Mouse (Mus musculus) adrenal gland, postnatal 4 days (tissue): ENCODE data around the gene Arl2. TPM values are rescaled to one million over a fixed set of nuclear protein-coding genes. Genes with fewer than 3 reads are reported as not detected.

Experiments
- total RNA-seq, 2 experiments: library from RNA; stranded (reverse); gene quantifications; 2 replicates each; pipeline ENCODE4 v1.2.3; 2021

Gene Arl2
- total RNA-seq, 2 experiments from 2014 or later, result 64.2 to 65.1 TPM

Other genes starting within 250 kb of the Arl2 start
- gene Tigd3, start 247.4 kb downstream of the Arl2 start, total RNA-seq, result 1 to 10 TPM; 3.1 TPM
- gene Dpf2, start 228.5 kb downstream of the Arl2 start, total RNA-seq, result 100 to 1,000 TPM; 158 to 169 TPM
- 10 to 100 TPM; 11.4 TPM for gene Cdc42ep2, start 216.7 kb downstream of the Arl2 start, total RNA-seq
- 10 to 100 TPM; 35.0 to 37.9 TPM for gene Pola2, start 177.3 kb downstream of the Arl2 start, total RNA-seq
- not detected for gene Slc22a20, start 155.4 kb downstream of the Arl2 start, total RNA-seq
- gene Capn1, start 125.7 kb downstream of the Arl2 start, total RNA-seq, result 10 to 100 TPM; 28.5 to 43.9 TPM
- 10 to 100 TPM; 45.8 to 48.1 TPM for gene Syvn1, start 95.0 kb downstream of the Arl2 start, total RNA-seq
- gene Mrpl49, start 83.8 kb downstream of the Arl2 start, total RNA-seq, result 10 to 100 TPM; 55.6 to 63.5 TPM
- gene Fau, start 83.7 kb downstream of the Arl2 start, total RNA-seq, result 1,000 to 10,000 TPM; 1,446 to 1,549 TPM
- gene Znhit2, start 80.4 kb downstream of the Arl2 start, total RNA-seq, result 10 to 100 TPM; 28.0 to 31.0 TPM
- 10 to 100 TPM; 17.0 to 25.1 TPM for gene Tm7sf2, start 73.2 kb downstream of the Arl2 start, total RNA-seq
- 10 to 100 TPM; 80.2 to 83.4 TPM for gene Vps51, start 64.3 kb downstream of the Arl2 start, total RNA-seq
- not detected for gene Tmem262, start 61.5 kb downstream of the Arl2 start, total RNA-seq
- gene Gm28374, start 59.3 kb downstream of the Arl2 start, total RNA-seq, result under 1 TPM in 1 of 2 experiments, not detected in 1; 0.95 TPM
- gene Zfpl1, start 56.6 kb downstream of the Arl2 start, total RNA-seq, result 10 to 100 TPM; 49.6 to 52.9 TPM
- 10 to 100 TPM; 12.4 to 13.7 TPM for gene Cdca5, start 56.6 kb downstream of the Arl2 start, total RNA-seq
- gene AC131692.1, start 47.1 kb downstream of the Arl2 start, total RNA-seq, result under 1 TPM; 0.62 to 0.98 TPM
- 1 to 10 TPM in 1 of 2 experiments, under 1 TPM in 1; 0.73 to 1.1 TPM for gene Naaladl1, start 35.8 kb downstream of the Arl2 start, total RNA-seq
- gene Sac3d1, start 22.9 kb downstream of the Arl2 start, total RNA-seq, result 10 to 100 TPM; 18.6 TPM
- 10 to 100 TPM; 27.1 to 27.7 TPM for gene Snx15, start 13.2 kb downstream of the Arl2 start, total RNA-seq
- 1 to 10 TPM in 1 of 2 experiments, under 1 TPM in 1; 0.81 to 2.0 TPM for gene Batf2, start 565 bp downstream of the Arl2 start, total RNA-seq
- 1 to 10 TPM; 2.1 to 3.5 TPM for gene Majin, start 42.8 kb upstream of the Arl2 start, total RNA-seq
- 10 to 100 TPM; 40.5 to 50.4 TPM for gene Gpha2, start 84.8 kb upstream of the Arl2 start, total RNA-seq
- gene Ppp2r5b, start 94.3 kb upstream of the Arl2 start, total RNA-seq, result 10 to 100 TPM; 68.4 to 71.2 TPM
- gene Atg2a, start 100.1 kb upstream of the Arl2 start, total RNA-seq, result 10 to 100 TPM; 40.0 to 41.1 TPM
- 10 to 100 TPM; 88.2 to 90.2 TPM for gene Ehd1, start 135.2 kb upstream of the Arl2 start, total RNA-seq
- 10 to 100 TPM; 18.4 to 20.6 TPM for gene Cdc42bpg, start 164.9 kb upstream of the Arl2 start, total RNA-seq
- gene Men1, start 193.4 kb upstream of the Arl2 start, total RNA-seq, result 10 to 100 TPM; 44.3 to 47.5 TPM
- gene Map4k2, start 199.6 kb upstream of the Arl2 start, total RNA-seq, result 10 to 100 TPM; 61.1 to 62.0 TPM
- 100 to 1,000 TPM; 270 to 308 TPM for gene Sf1, start 222.1 kb upstream of the Arl2 start, total RNA-seq
- 100 to 1,000 TPM in 1 of 2 experiments, 10 to 100 TPM in 1; 81.8 to 113 TPM for gene Pygm, start 242.9 kb upstream of the Arl2 start, total RNA-seq